Mouse (Mus musculus) cerebellum, adult 9-11 months (tissue): ENCODE data around the gene Col19a1.
A peak's percentile ranks its signal among the peaks of the same experiment; 100 is the strongest.

Experiments
- DNase-seq: peaks from one replicate; pipeline ENCODE4 v3.0.0; 2022

The Col19a1 gene

GRCm38 (mm10) chr1:24303077-24303476 lies 284.2 kb downstream of the Col19a1 start:
- DNase-seq: no peak

DNA sequence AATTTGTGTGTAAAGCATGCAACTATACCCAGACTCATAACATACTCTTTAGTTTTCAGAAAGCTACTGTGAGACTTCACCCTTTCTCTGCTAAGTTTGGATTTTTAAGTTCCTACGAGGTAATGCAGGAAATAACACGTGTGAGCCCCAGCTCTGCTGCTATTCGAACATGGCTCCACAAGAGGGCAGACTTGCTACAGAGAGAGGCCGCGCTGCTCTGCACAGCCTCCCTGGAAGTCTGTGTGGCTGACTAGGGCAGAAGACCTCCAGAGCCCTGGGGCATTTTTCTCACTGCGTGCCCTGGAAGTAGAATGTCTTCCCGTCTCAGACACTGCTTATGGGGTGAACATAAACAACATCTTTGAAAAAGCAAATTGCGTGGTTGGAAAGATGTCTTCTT lies 284.6 kb downstream of the Col19a1 start:
- peak; percentile 16 for DNase-seq

- DNase-seq: no peak
These were observed 286.6 kb downstream of the Col19a1 start for GRCm38 (mm10) chr1:24300700-24301099.

GRCm38 (mm10) chr1:24294979-24295942 lies 292.0 kb downstream of the Col19a1 start:
- no peak for DNase-seq

GRCm38 (mm10) chr1:24292515-24292914 lies 294.8 kb downstream of the Col19a1 start:
- DNase-seq: no peak

- no peak for DNase-seq
These were observed 300.9 kb downstream of the Col19a1 start for GRCm38 (mm10) chr1:24286360-24286759.

GRCm38 (mm10) chr1:24267022-24267421 lies 320.2 kb downstream of the Col19a1 start:
- DNase-seq: no peak

DNA sequence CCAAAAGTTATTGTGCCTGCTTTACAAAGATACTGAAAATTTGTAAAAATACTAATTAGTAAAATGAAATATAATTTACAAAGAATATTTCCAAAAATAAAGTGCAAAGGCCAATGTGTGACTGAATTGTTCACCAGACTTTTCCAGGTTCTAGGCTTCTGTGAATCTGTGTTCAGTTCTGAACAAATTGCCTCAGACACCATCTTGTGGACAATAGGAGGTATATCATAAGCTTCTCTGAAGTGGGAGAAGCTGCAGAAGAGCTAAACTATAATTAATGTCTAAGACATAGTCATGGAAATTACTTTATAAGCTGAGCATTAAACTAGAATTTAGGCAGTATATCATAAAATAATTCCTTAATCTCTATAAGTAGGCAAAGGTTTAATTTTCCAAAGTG lies 326.1 kb downstream of the Col19a1 start:
- DNase-seq: no peak

DNA sequence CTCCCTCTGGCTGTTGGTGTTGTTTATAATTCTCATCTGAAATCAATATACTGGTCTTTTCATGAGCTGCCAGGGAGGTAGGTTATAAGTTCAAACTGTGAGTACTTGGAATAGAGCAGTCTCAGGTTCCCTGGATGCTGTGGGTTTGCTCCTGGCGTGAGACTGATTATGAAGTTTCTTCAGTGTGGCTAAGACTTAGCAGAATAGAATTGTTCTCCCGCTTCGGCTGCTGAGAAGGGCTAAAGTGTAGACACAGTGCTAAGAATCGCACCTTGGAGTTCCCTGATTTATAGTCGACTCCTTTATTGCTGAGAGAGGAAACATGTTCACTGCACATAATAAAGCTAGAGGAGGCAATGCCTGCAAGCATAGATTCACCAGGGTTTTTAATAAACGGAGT lies 327.9 kb downstream of the Col19a1 start:
- no peak for DNase-seq

DNA sequence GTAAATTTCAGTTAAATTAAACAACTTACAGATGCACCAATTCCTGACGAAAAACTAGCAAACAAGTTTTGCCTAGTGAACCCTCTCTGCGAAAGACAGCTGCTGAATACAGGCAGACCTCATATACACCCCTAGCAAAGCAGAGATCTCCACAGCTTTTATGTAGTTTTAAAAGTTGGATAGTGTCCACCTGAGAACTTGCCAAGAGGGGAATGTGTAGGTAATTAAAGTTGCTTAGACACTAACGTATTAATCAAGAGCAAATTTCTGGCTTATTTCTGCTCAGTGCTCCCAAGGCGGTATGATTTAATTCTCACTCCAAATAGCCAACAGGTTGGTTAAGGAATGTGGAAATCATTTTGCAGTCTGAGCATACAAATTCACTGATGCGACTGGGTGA lies 329.3 kb downstream of the Col19a1 start:
- no peak for DNase-seq

DNA sequence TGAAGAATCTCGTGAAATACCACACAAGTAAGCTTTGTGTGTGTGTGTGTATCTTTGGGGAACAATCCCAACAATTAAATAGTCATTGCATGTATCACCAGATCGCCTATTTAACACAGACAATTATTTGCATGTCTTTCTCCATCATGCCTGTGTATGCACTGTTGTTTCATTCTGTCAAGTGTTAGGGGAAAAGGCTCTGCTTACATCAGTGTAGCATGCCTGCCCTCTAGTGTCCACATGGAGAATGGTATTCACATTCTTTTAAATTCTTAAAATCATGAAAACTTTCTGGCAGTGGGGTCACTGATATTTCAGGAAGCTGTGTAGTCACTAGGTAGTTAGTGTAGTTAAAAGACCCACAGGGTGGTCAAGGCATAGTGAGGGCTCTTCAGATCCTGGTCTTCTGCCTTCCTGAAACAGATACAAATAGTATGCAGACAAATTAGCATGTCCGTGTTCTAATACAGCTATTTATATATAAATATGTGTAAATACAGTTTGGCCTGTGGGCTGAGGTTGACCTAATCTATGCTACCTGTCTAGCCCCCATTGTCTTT lies 338.1 kb downstream of the Col19a1 start:
- peak; percentile 62 for DNase-seq

DNA sequence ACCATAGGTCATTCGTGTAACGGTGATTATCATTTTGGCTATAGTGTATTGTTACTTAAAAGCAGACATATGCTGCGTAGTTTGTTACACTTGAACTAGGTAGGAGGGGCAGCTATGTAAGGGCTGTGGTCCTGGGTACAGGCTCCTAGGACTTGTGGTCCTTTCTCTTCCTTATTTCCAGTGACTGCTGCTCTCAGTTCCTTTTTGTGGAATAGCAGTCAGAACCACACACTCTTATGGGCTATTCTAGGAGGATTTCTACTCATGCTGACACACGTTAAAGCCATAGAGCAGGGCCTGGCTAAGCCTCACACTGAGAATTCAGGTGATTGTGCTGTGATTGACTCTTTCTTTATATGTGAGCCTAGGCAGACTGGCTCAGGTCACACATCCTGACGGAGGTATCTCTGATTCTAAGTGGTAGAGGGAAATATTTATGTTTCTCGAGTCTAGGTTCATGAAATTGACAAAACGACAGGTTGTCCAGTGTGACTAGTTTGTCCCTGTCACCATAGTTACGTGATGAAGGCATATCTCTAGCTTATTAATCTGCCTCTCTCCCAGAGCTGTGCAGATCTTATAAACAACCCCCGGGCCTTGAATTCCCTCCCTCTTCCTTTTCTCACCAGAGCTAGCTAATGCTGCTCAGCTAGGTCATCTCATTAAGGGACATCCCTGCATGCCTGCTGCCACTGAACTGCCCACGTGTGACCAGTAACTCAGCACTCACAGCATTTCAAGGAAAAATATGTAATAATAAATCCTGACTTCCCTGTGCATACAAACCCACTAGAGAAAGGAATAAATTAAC lies 338.8 kb downstream of the Col19a1 start:
- peak; percentile 46 for DNase-seq

GRCm38 (mm10) chr1:24245700-24246375 lies 341.4 kb downstream of the Col19a1 start:
- DNase-seq: peak; percentile 5

GRCm38 (mm10) chr1:24244931-24245330 lies 342.3 kb downstream of the Col19a1 start:
- no peak for DNase-seq

DNA sequence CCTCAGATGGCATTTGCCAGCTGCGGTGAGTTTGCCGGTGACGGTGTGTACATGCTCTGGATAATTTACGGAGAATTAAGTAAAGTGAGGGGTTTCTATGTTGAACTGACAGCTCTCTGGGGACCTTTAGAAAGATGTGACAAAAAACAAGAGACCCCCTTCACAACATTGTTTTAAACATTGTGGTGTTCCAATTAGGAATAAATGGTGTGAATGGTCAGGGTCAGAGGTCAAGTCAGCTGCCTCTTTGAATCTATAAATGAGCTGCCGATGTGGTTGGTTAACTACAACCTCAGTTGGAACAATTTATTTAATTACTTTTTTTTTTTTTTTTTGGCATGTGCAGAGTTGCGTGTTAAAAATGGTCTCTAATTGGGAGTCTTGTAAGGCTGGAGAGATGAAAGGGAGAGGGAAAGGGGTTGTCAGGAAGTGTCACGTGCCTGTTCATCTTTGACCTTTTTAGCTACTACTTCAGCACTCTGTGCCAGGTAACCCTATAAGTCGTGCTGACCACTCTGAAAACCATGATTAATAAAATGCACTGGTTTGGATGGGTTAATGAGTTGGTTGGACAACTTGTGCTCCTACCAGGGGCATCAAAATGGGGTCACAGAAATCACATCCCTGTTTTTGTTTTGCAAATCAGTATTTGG lies 347.1 kb downstream of the Col19a1 start:
- no peak for DNase-seq

DNA sequence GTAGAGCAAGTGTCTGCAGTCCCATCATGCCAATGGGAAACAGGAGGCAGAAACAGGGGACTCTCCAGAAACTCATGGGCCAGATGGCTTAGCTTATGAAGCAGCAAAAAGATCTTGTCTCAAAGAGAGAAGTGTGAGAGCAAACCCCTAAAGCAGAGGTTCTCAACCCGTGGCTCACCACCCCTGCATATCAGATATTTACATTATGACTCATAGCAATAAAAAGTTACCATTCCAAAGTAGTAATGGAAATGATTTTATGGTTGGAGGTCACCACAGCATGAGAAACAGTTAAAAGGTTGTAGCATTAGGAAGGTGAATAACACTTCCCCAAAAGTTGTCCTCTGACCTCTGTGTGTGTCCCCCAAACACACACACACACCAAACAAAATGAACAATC lies 350.9 kb downstream of the Col19a1 start:
- no peak for DNase-seq

- no peak for DNase-seq
These were observed 355.6 kb downstream of the Col19a1 start for GRCm38 (mm10) chr1:24231504-24232270.

GRCm38 (mm10) chr1:24230428-24230827 lies 356.8 kb downstream of the Col19a1 start:
- peak; percentile 46 for DNase-seq

- DNase-seq: no peak
These were observed 357.7 kb downstream of the Col19a1 start for GRCm38 (mm10) chr1:24229552-24229951.

GRCm38 (mm10) chr1:24226941-24227711 lies 360.1 kb downstream of the Col19a1 start:
- DNase-seq: peak; percentile 82
